Comparison of ENCODE assay signal across 8 mouse cellular contexts in the genomic region with DNA sequence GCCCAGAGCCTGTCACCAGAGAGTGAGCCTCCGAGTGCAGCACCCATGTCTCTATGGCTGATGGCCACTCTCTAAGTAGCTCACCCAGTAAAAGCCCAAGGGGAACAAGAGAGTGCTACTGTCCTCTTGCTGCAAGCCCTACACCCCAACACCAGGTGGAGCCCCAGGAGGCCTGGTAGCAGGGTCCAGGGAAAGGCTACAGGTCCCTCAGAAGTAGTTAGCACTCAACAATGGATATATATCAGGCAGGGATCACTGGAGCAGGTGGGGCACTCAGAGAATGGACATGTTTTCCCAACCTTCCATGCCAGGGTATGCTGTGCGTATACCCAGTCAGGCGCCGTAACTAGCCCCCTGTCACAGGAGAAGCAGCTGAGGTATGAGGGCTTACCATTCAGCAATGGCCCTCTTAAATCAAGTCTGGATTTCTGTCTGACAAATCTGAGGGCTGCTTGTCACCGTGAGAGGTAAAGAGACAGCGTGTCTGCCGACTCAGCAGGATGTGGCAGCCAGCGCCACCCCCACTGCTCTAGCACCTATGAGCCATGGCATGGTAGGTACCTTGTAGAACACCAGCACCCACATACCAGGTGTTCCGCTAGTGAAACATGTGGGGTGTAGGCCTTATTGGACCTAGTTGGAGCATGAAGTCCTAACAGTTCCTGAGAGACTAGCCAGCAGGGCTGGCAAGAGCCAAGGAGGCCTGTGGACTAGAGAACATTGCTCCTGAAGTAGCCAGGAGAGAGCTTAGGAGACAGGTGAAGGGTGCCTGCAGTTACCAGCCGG. TPM values are rescaled to one million over a fixed set of nuclear protein-coding genes. Genes with fewer than 3 reads are reported as not detected.
A peak's percentile ranks its signal among the peaks of the same experiment; 100 is the strongest.
DNase-seq lines count a peak whose midpoint lies in the region; ATAC-seq and TF ChIP-seq lines count a peak whose summit lies in the region.

No protein-coding gene starts in this region.

- H3K4me2 ChIP-seq in heart, embryonic 16.5 days (ENCODE audit: low read depth, low read length) = no peak overlapping the region
- H3K4me2 ChIP-seq in limb, embryonic 13.5 days (replicated peaks) = no peak overlapping the region

- TF ChIP-seq CTCF in bone marrow macrophage, adult 2 months (IDR thresholded peaks at IDR 0.05; ENCODE audit: low read depth, low read length) = peak; percentile 43
- peak; percentile 50; the same call in 1 of the 2 replicates for TF ChIP-seq CTCF in small intestine, adult 2 months (IDR thresholded peaks at IDR 0.05; ENCODE audit: extremely low read depth, insufficient read length, insufficient replicate concordance, low read depth, low read length)

- WGBS in heart, embryonic 16.5 days = 87% methylated on average over 10 of the region's 10 CpGs
- WGBS in limb, embryonic 13.5 days = 91% methylated on average over 10 of the region's 10 CpGs
- 92% methylated on average over 10 of the region's 10 CpGs for WGBS in small intestine, adult 2 months

- H3K36me3 ChIP-seq in heart, embryonic 16.5 days (ENCODE audit: control insufficient read depth, insufficient read depth) = no peaks in the 10 kb centered on the region
- no peaks in the 10 kb centered on the region for H3K36me3 ChIP-seq in limb, embryonic 13.5 days
- no peaks in the 10 kb centered on the region for H3K36me3 ChIP-seq in small intestine, adult 2 months (ENCODE audit: control insufficient read depth, insufficient read depth, low read length)

- peak overlapping the region; percentile 56 for H3K9ac ChIP-seq in heart, embryonic 16.5 days (ENCODE audit: low read length)
- H3K9ac ChIP-seq in limb, embryonic 13.5 days = peak overlapping the region; percentile 53

- TF ChIP-seq POLR2A in bone marrow macrophage, adult 2 months (IDR thresholded peaks at IDR 0.05; ENCODE audit: borderline replicate concordance, low read depth, low read length) = no peak
- TF ChIP-seq POLR2A in small intestine, adult 2 months (IDR thresholded peaks at IDR 0.05; ENCODE audit: low read depth, low read length) = no peak

- no peaks in the 10 kb centered on the region for H3K27me3 ChIP-seq in heart, embryonic 16.5 days (ENCODE audit: control insufficient read depth, insufficient read depth, low read length)
- no peaks in the 10 kb centered on the region for H3K27me3 ChIP-seq in limb, embryonic 13.5 days
- H3K27me3 ChIP-seq in small intestine, adult 2 months (ENCODE audit: control insufficient read depth, insufficient read depth, low read length) = no peaks in the 10 kb centered on the region

- H3K27ac ChIP-seq in bone marrow macrophage, adult 2 months (ENCODE audit: insufficient read depth, low read depth, low read length) = no peak overlapping the region
- peak overlapping the region; percentile 97 for H3K27ac ChIP-seq in heart, embryonic 16.5 days (ENCODE audit: low read length)
- H3K27ac ChIP-seq in limb, embryonic 13.5 days = peak overlapping the region; percentile 70
- no peak overlapping the region for H3K27ac ChIP-seq in small intestine, adult 2 months (ENCODE audit: insufficient read depth, low read depth, low read length)

- DNase-seq in frontal cortex, postnatal 10 days (ENCODE audit: low spot score in 2 of 2) = no peak
- peak; percentile 70 to 73 for DNase-seq in B cell, adult 2 months
- no peak for DNase-seq in urinary bladder, postnatal 25 days (ENCODE audit: low spot score)

- peak; percentile 33; the same call in 1 of the 2 replicates for ATAC-seq in frontal cortex, adult (ENCODE audit: low TSS enrichment)
- no peak for ATAC-seq in heart, embryonic 16.5 days (replicated peaks; ENCODE audit: extremely low read depth, insufficient read depth, low FRiP score)
- ATAC-seq in limb, embryonic 13.5 days (ENCODE audit: low FRiP score, low read depth) = no peak

- H3K4me1 ChIP-seq in bone marrow macrophage, adult 2 months (ENCODE audit: control insufficient read depth, insufficient read depth, low read length) = peaks cover 9% of the 10 kb centered on the region
- H3K4me1 ChIP-seq in heart, embryonic 16.5 days (ENCODE audit: control insufficient read depth, insufficient read depth, low read length) = peaks cover 68% of the 10 kb centered on the region
- peaks cover 78% of the 10 kb centered on the region for H3K4me1 ChIP-seq in limb, embryonic 13.5 days
- H3K4me1 ChIP-seq in small intestine, adult 2 months (ENCODE audit: control insufficient read depth, insufficient read depth, insufficient read length, low read length) = peaks cover 7% of the 10 kb centered on the region

- H3K9me3 ChIP-seq in heart, embryonic 16.5 days (replicated peaks; ENCODE audit: control insufficient read depth, low read length) = no peaks in the 10 kb centered on the region
- H3K9me3 ChIP-seq in limb, embryonic 13.5 days = no peaks in the 10 kb centered on the region

- no peak overlapping the region for H3K4me3 ChIP-seq in bone marrow macrophage, adult 2 months (ENCODE audit: insufficient read depth, low read length)
- H3K4me3 ChIP-seq in heart, embryonic 16.5 days (ENCODE audit: low read length) = no peak overlapping the region
- no peak overlapping the region for H3K4me3 ChIP-seq in limb, embryonic 13.5 days
- no peak overlapping the region for H3K4me3 ChIP-seq in small intestine, adult 2 months (ENCODE audit: low read depth, low read length)

RNA-seq across cellular contexts. Expression of a gene that starts 42.9 kb away (rescaled TPM):
- polyA plus RNA-seq in bone marrow macrophage, adult 2 months (2012; ENCODE audit: insufficient read depth, insufficient read length, missing spikeins) = 2.5 and 4.5 TPM in 2 replicates
- 1.8 and 3.0 TPM in 2 replicates for polyA plus RNA-seq in heart, embryonic 16.5 days (2015; fragmentation: Nextera tagmentation; extraction: Ambion mirVana)
- 4.9 and 7.5 TPM in 2 replicates for polyA plus RNA-seq in limb, embryonic 13.5 days (2015; fragmentation: Nextera tagmentation; extraction: Ambion mirVana)
- 1.7 and 3.1 TPM in 2 replicates for polyA plus RNA-seq in small intestine, adult 2 months (2012; rRNA removed)

RNA-seq across cellular contexts. Expression of a gene that starts 43.1 kb away (rescaled TPM):
- polyA plus RNA-seq in bone marrow macrophage, adult 2 months (2012; ENCODE audit: insufficient read depth, insufficient read length, missing spikeins) = 95.7 and 97.9 TPM in 2 replicates
- 116 and 138 TPM in 2 replicates for polyA plus RNA-seq in heart, embryonic 16.5 days (2015; fragmentation: Nextera tagmentation; extraction: Ambion mirVana)
- polyA plus RNA-seq in limb, embryonic 13.5 days (2015; fragmentation: Nextera tagmentation; extraction: Ambion mirVana) = 147 and 149 TPM in 2 replicates
- 53.2 and 91.9 TPM in 2 replicates for polyA plus RNA-seq in small intestine, adult 2 months (2012; rRNA removed)

Comparison
In these comparisons a context has a peak if more than half of its experiments do, and no peak if none do; other contexts are left out.
1. DNase-seq: peak in B cell, adult 2 months (2 of 2); none in frontal cortex, postnatal 10 days (0 of 2) and urinary bladder, postnatal 25 days (single experiment).
2. H3K27ac ChIP-seq: peak in heart, embryonic 16.5 days (single experiment) and limb, embryonic 13.5 days (single experiment); none in bone marrow macrophage, adult 2 months (single experiment) and small intestine, adult 2 months (single experiment).